Mouse (Mus musculus): Measurements from ENCODE around the gene H2-Q4. TPM values are rescaled to one million over a fixed set of nuclear protein-coding genes. Genes with fewer than 3 reads are reported as not detected.
"Not testable (repeated sequence)": the region's sequence is repeated elsewhere in the genome, so short reads cannot be mapped to it uniquely, and the experiment has no call there.

Gene H2-Q4
- total RNA-seq, 2 experiments from 2014 or later: 2.2 to 3.1 TPM

DNA sequence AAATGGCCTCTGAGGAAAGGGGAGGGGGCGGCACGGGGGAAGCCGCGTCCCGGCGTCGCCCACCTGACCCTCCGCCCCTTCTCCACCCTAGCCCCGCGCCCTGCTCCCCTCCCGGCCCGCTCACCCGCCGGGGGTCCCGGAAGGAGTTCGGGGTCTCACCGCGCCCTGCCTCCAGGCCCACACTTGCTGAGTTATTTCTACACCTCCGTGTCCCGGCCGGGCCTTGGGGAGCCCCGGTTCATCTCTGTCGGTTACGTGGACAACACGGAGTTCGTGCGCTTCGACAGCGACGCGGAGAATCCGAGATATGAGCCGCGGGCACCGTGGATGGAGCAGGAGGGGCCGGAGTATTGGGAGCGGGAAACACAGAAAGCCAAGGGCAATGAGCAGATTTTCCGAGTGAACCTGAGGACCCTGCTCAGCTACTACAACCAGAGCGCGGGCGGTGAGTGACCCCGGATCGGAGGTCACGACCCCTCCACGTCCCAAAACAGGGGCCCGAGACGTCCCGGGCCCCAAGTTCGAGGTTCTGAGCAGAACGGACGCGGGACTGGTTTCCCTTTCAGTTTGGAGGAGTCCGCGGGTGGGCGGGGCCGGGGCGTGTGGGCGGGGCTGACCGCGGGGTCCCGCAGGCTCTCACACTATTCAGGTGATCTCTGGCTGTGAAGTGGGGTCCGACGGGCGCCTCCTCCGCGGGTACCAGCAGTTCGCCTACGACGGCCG is 473 bp downstream of the H2-Q4 start:
- no peak for TF ChIP-seq CTCF (IDR thresholded peaks at IDR 0.05)
- no peak overlapping the region; the same call in 1 of the 2 replicates for H3K27ac ChIP-seq
- intact Hi-C loops (cut with DNase I): no loop called here
- no peak for DNase-seq (ENCODE audit: extremely low spot score in 1 of 2, low spot score in 2 of 2)
- peak overlapping the region; percentile 52 for H3K4me3 ChIP-seq

GRCm38 (mm10) chr17:35389796-35390195 is 10.4 kb downstream of the H2-Q4 start:
- H3K4me3 ChIP-seq; DNase-seq (ENCODE audit: extremely low spot score in 1 of 2, low spot score in 2 of 2); H3K27ac ChIP-seq; intact Hi-C loops (cut with DNase I): not testable (repeated sequence)
- TF ChIP-seq CTCF (IDR thresholded peaks at IDR 0.05): peak; percentile 41

DNA sequence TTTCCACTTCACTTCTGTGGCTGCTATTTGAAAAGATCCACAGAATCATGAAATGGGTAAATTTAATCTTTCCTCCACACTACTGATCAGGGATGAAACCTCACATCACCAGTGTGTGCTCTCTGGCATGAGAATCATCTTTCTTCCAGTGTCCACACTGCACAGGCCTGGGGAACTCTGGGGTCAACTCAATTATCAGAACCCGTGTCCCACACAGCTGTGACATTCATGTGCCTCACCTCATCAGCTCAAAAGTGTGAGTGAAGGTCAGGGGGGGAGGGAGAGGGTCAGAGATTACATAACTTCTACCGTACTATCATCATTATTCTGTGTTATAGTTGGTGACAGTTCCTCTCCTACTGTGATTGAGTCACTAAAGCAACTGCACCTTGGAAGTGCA is 13.3 kb downstream of the H2-Q4 start:
- DNase-seq (ENCODE audit: extremely low spot score in 1 of 2, low spot score in 2 of 2); H3K4me3 ChIP-seq; H3K27ac ChIP-seq; intact Hi-C loops (cut with DNase I): not testable (repeated sequence)

GRCm38 (mm10) chr17:35393864-35394800 is 14.7 kb downstream of the H2-Q4 start:
- H3K4me3 ChIP-seq; DNase-seq (ENCODE audit: extremely low spot score in 1 of 2, low spot score in 2 of 2); H3K27ac ChIP-seq; intact Hi-C loops (cut with DNase I): not testable (repeated sequence)

DNA sequence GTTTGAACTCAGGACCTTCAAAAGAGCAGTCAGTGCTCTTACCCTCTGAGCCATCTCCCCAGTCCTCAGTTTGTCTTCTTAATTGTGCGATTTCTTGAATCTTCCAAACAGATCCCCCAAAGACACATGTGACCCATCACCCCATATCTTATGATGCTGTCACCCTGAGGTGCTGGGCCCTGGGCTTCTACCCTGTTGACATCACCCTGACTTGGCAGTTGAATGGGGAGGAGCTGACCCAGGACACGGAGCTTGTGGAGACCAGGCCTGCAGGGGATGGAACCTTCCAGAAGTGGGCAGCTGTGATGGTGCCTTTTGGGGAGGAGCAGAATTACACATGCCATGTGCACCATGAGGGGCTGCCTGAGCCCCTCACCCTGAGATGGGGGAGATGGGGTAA is 17.5 kb downstream of the H2-Q4 start:
- DNase-seq (ENCODE audit: extremely low spot score in 1 of 2, low spot score in 2 of 2); H3K4me3 ChIP-seq; intact Hi-C loops (cut with DNase I); H3K27ac ChIP-seq: not testable (repeated sequence)

GRCm38 (mm10) chr17:35413057-35413456 is 33.6 kb downstream of the H2-Q4 start:
- intact Hi-C loops (cut with DNase I); H3K27ac ChIP-seq; DNase-seq (ENCODE audit: extremely low spot score in 1 of 2, low spot score in 2 of 2); H3K4me3 ChIP-seq: not testable (repeated sequence)

DNA sequence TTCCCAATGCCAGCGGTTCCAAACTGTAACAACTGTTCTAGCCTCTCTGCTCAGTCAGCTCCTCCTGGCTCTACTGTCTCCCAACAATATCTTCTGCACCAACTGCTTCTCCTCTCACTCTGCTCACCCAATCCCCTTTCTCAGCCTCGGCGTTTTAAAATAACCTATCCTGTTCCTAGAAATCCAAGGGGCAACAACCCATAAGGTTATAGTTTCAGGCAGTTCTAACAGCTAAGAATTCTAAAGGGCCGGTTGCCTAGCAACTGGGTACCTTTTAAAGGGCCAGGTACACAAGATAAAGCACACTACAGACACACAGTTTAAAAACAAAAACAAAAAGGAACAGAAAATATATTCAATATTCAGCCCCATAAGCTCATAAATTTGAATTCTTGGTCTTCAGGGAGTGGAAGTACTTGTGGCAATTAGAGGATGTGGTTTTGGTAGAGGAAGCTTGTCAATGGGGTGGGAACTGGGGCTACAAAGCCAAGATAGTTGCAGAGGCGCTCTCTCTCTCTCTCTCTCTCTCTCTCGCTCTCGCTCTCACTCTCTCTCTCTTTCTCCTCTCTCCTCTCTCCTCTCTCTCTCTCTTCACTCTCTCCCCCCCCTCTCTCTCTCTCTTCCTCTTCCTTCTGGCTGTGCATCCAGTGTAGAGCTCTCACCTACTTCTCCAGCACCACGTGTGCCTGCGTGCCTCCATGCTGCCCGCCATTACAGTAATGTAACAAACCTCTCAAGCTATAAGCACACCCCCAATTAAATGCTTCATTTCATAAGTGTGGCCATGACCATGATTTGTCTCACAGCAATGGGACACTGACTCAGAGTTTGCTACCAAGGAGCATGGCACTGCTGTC is 36.1 kb downstream of the H2-Q4 start:
- H3K4me3 ChIP-seq; intact Hi-C loops (cut with DNase I); DNase-seq (ENCODE audit: extremely low spot score in 1 of 2, low spot score in 2 of 2); H3K27ac ChIP-seq: not testable (repeated sequence)

DNA sequence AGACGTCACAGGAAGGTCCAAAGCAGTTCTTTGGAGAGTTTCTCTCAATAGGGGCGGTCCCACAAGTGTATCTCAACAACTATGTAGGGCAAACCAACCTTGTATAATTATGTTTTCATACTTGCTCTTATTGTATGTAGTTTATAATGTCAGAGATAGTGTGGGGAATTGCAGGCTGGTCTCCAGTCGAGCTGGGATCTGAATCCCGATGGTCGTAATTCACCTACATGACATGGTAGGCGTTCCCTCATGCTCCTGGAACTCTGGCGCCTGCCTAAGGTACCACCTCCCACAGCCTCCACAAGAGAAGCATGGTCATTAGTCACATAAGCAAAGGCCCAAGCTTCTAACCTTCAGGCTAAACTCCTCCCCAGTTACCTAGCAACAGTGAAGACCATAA is 39.4 kb downstream of the H2-Q4 start:
- H3K4me3 ChIP-seq: no peak overlapping the region
- TF ChIP-seq CTCF (IDR thresholded peaks at IDR 0.05): no peak
- H3K27ac ChIP-seq: no peak overlapping the region
- intact Hi-C loops (cut with DNase I): no loop called here
- no peak for DNase-seq (ENCODE audit: extremely low spot score in 1 of 2, low spot score in 2 of 2)

GRCm38 (mm10) chr17:35419564-35419963 is 40.1 kb downstream of the H2-Q4 start:
- H3K4me3 ChIP-seq; H3K27ac ChIP-seq; DNase-seq (ENCODE audit: extremely low spot score in 1 of 2, low spot score in 2 of 2); intact Hi-C loops (cut with DNase I): not testable (repeated sequence)

- peak; percentile 69 for TF ChIP-seq CTCF (IDR thresholded peaks at IDR 0.05)
- H3K27ac ChIP-seq; H3K4me3 ChIP-seq; DNase-seq (ENCODE audit: extremely low spot score in 1 of 2, low spot score in 2 of 2); intact Hi-C loops (cut with DNase I): not testable (repeated sequence)
Measured at GRCm38 (mm10) chr17:35420206-35420810, 40.9 kb downstream of the H2-Q4 start.

GRCm38 (mm10) chr17:35421331-35421730 is 41.9 kb downstream of the H2-Q4 start:
- intact Hi-C loops (cut with DNase I); H3K27ac ChIP-seq; H3K4me3 ChIP-seq: not testable (repeated sequence)
- peak in 1 of 2 experiments; percentile 5 for DNase-seq (ENCODE audit: extremely low spot score in 1 of 2, low spot score in 2 of 2)

DNA sequence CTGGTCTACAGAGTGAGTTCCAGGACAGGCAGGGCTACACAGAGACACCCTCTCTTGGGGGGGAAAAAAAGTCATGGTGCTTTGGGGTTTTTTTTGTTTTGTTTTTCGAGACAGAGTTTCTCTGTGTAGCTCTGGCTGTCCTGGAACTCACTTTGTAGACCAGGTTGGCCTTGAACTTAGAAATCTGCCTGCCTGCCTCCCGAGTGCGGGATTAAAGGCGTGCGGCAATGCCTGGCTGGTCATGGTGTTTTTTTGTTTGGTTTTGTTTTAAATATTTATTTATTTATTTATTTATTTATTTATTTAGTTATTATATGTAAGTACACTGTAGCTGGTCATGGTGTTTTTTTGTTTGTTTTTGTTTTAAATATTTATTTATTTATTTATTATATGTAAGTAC is 42.9 kb downstream of the H2-Q4 start:
- H3K27ac ChIP-seq; H3K4me3 ChIP-seq; DNase-seq (ENCODE audit: extremely low spot score in 1 of 2, low spot score in 2 of 2); intact Hi-C loops (cut with DNase I): not testable (repeated sequence)

DNA sequence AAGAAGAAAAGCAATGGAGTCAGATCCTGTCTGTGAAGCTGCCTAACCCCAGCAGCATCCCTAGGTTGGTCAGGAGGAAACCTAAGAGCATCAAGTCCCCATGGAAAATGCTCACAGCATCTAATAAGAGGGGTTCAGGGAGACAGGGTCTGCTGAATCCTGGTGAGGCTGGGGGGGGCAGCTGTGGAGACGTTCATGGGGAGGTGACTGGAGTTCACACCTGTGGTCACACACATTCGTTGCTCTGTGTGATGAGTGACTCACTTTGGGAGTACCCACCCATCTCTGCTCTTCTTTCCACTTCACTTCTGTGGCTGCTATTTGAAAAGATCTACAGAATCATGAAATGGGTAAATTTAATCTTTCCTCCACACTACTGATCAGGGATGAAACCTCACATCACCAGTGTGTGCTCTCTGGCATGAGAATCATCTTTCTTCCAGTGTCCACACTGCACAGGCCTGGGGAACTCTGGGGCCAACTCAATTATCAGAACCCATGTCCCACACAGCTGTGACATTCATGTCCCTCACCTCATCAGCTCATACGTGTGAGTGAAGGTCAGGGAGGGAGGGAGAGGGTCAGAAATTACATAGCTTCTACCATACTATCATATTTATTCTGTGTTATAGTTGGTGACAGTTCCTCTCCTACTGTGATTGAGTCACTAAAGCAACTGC is 43.9 kb downstream of the H2-Q4 start:
- peak in 1 of 2 experiments; percentile 6 for DNase-seq (ENCODE audit: extremely low spot score in 1 of 2, low spot score in 2 of 2)
- H3K4me3 ChIP-seq; H3K27ac ChIP-seq; intact Hi-C loops (cut with DNase I): not testable (repeated sequence)

GRCm38 (mm10) chr17:35424106-35424505 is 44.7 kb downstream of the H2-Q4 start:
- DNase-seq (ENCODE audit: extremely low spot score in 1 of 2, low spot score in 2 of 2); H3K27ac ChIP-seq; H3K4me3 ChIP-seq; intact Hi-C loops (cut with DNase I): not testable (repeated sequence)

Measured in left cerebral cortex, adult 2 months (tissue).